Mouse (Mus musculus) kidney, adult 18-20 months (tissue): ENCODE data around the gene Stx2.
"Not testable (repeated sequence)": the region's sequence is repeated elsewhere in the genome, so short reads cannot be mapped to it uniquely, and the experiment has no call there.

Source experiments
- DNase-seq: peaks from one replicate; pipeline ENCODE4 v3.0.0; 2021

The Stx2 gene

DNA sequence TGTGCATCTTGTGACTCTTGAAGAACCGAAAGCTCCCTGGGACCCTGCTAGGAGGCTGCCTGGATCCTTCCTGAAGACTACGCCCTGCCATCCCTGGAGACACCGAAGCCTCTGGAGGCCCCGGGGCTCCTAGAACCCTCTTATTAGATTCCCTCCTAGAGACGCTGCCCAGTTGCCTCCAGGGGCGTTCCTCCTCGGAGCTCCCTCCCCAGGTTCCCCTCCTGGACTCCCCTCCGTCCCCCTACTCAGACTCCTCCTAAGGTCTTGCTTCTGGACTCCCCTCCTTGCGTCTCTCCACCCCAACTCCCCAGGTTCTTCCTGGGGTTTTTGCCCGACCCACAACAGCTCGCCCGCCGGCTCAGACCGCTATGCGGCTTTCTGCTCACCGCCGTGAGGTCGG, 366 bp downstream of the Stx2 start:
- no peak for DNase-seq

GRCm38 (mm10) chr5:129007105-129007957, 1.0 kb downstream of the Stx2 start:
- DNase-seq = peak; percentile 54

DNA sequence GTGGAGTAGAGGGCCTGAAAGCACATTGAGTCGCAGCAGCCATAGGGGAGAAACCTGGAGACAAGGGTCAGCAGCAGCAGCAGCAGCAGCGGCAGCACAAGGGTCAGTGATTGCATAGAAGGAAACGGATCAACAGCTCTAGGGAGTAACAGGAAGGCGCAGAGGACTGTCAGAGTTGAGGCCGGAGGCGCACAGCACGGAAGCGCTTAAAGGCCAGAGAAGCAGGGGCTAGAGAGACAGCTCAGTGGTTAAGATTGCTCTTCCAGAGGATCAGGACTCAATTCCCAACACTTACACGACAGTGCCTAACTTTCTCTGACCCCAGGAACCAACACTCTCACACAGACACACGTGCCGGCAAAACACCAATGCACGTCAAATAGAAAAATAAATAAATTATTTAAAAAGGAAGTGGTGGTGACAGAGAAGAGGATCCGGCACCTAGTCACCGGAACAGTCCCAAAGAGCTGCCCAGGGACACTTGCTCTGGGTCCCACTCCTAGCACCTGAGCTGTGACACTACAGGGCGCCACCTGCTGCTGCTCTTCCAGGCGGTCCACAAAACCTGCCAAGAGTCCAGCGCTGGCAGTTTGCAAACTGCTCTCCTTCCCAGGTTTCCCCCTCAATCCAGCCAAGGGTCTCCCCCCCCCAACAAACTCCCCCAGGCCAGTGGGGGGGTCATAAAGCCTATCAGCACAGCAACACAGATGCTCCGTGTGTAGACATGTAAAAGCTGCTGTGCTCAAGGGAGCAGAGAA, 2.2 kb downstream of the Stx2 start:
- DNase-seq = peak; percentile 19

DNA sequence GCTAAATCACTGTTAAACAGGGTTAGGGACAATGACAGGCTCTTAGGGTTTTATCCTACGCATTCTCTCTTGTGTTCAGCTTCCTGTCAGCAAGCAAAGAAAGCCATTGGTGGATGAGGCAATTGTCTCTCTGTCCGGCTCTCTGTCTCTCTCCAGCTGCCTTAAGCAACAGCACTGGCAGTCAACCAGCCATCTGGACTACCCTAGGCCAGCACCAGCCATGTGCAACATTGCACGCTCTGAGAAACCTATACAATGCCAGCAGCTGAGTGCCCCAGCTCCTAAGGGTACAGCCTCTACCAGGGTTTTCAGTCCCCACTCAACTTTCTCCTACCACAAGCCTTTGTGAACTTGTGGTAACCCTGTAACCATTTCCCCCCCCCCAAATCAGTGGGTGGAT, 3.0 kb downstream of the Stx2 start:
- DNase-seq = no peak

DNA sequence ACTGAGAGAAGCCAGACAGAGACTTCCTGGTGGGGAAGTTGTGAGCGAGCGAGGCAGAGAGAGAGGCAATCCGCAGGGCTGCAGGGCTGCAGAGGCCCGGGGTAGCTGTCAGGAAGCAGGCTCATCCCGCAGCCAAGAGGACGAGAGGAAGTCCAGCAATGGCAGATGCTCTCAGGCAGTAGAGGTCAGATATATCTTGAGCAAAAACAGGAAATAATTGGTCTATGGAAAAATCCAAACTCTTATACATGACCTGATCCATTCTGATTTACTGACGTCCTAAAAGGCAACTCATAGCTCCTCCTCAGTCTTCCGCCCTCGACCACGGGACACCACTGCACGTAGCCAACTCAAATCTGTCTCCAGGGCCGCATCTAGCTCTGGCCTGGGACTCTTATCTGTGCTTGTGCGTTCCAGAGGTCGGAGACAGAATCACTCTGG, 5.8 kb downstream of the Stx2 start:
- DNase-seq = peak; percentile 24

DNA sequence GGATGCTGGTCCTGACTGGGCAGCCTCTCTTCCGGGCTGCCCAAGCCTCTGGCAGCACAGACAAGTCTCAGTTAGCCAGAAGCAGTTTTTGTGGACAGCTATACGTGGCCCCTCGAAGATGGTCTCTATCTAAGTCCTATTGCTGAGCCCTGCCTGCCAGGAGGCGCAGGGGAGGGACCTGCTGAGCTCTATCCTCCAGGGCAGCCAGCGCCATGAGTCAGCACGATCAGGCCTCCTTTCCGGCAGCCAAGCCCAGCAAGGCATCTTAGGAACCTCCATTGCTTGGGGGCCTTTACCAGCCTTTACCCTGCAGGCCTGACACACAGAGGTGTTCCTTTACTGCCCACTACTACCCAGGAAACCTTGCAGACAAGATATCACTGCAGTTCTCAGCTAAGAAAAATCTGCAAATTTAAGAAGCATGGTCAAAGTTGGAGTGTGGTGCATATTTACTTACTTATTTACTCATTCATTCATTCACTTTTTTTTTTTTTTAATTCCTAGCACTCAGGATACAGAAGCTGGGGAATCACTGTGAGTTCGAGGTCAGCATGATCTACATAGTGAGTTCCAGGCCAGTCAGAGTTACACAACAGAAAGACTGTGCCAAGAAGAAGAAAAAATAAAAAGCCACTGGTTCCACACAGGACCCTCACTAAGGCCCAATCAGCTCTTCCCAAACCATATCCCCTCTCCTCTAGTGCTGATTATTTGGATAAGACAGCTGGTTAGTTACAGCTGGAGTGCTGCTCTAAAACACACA, 7.5 kb downstream of the Stx2 start:
- DNase-seq = no peak

- DNase-seq = peak; percentile 63
Observed at GRCm38 (mm10) chr5:128987141-128987954, 21.0 kb downstream of the Stx2 start.

DNA sequence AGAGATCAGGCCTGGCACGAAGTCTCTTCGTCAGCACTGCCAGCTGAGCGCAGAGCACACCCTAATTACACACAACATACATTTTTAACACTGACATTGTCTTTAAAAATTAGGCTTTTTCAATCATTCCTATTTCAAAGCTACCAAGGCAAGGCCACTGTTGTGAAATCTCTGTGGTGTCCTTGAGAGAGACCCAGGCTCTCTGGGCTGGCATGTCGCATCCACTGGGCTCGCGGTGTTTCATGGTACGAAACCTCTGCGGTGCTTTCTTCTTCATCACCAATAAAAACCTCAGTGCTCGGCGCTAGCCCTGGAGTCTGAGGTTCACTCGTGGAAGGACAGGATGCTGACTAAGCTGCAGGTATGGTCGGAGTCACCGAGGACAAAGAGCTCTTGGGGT, 22.4 kb downstream of the Stx2 start:
- DNase-seq = no peak

- no peak for DNase-seq
Observed at GRCm38 (mm10) chr5:128984536-128984935, 23.8 kb downstream of the Stx2 start.

GRCm38 (mm10) chr5:128981607-128982006, 26.8 kb downstream of the Stx2 start:
- peak; percentile 74 for DNase-seq

- no peak for DNase-seq
Observed at GRCm38 (mm10) chr5:128980857-128981256, 27.5 kb downstream of the Stx2 start.

- DNase-seq = no peak
Observed at GRCm38 (mm10) chr5:128978957-128979356, 29.4 kb downstream of the Stx2 start.

DNA sequence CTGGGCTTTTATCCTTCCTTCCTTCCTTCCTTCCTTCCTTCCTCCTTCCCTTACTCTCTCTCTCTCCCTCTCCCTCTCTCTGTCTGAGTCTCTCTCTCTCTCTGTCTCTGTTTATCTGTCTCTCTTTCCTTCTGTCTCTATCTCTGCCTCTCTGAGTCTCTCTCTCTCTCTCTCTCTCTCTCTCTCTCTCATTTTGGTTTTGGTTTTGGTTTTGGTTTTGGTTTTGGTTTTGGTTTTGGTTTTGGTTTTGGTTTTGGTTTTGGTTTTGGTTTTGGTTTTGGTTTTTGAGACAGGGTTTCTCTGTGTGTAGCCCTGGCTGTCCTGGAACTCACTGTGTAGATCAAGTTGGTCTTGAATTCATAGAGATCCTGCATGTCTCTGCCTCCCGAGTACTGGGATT, 30.9 kb downstream of the Stx2 start:
- not testable (repeated sequence) for DNase-seq

GRCm38 (mm10) chr5:128976266-128976665, 32.1 kb downstream of the Stx2 start:
- peak; percentile 49 for DNase-seq

- peak; percentile 66 for DNase-seq
Observed at GRCm38 (mm10) chr5:128971298-128971697, 37.1 kb downstream of the Stx2 start.

GRCm38 (mm10) chr5:128970878-128971277, 37.5 kb downstream of the Stx2 start:
- no peak for DNase-seq

- no peak for DNase-seq
Observed at GRCm38 (mm10) chr5:128964353-128964752, 44.0 kb downstream of the Stx2 start.

- DNase-seq = no peak
Observed at GRCm38 (mm10) chr5:128958916-128959315, 49.5 kb downstream of the Stx2 start.

DNA sequence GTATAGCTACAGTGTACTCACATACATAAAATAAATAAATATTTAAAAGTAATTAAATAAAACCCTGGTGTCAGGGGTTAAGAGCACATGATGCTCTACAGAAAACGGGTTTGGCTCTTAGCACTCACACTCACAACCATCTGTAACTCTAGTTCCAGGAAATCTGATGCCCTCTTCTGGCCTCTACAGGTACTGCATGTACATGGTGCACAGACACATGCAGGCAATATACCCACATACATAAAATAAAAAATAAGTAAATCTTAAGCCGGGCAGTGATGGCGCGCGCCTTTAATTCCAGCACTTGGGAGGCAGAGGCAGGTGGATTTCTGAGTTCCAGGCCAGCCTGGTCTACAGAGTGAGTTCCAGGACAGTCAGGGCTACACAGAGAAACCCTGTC, 54.0 kb downstream of the Stx2 start:
- DNase-seq = not testable (repeated sequence)

- DNase-seq = no peak
Observed at GRCm38 (mm10) chr5:128953278-128954070, 54.9 kb downstream of the Stx2 start, which contains the start of gene Rimbp2. Gene Rimbp2, minus strand, starts transcription at chr5:128953486.
